Mouse (Mus musculus) embryo, embryonic 11.5 days (tissue): Measurements from ENCODE around the gene Rdh16f2.
"Not testable (repeated sequence)": the region's sequence is repeated elsewhere in the genome, so short reads cannot be mapped to it uniquely, and the experiment has no call there.

Experiments used
- DNase-seq: peaks from one replicate; pipeline ENCODE4 v3.0.0-alpha.2; 2012; ENCODE audit warnings: low read depth, low spot score

Gene Rdh16f2

DNA sequence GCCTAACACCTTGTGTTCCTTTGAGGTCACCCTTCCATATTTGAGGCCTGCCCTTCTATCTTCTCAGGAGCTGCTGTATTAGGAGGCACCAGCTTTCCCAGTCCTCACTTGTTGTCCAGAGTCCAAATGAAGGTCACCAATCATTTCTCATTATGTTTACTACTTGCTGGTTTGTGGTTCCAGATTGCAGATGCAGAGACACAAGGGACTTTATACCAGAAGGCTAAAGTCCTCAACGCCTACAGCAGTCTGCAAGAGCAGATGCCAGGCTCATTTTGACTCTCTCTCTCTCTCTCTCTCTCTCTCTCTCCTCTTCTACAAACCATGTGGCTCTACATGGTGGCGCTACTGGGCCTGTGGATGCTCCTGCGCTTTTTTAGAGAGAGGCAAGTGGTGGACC, at the start of gene Rdh16f2:
TSS of gene Rdh16f2 (plus strand) at position 243 of the 400 bp plus-strand sequence.
- DNase-seq, result no peak

DNA sequence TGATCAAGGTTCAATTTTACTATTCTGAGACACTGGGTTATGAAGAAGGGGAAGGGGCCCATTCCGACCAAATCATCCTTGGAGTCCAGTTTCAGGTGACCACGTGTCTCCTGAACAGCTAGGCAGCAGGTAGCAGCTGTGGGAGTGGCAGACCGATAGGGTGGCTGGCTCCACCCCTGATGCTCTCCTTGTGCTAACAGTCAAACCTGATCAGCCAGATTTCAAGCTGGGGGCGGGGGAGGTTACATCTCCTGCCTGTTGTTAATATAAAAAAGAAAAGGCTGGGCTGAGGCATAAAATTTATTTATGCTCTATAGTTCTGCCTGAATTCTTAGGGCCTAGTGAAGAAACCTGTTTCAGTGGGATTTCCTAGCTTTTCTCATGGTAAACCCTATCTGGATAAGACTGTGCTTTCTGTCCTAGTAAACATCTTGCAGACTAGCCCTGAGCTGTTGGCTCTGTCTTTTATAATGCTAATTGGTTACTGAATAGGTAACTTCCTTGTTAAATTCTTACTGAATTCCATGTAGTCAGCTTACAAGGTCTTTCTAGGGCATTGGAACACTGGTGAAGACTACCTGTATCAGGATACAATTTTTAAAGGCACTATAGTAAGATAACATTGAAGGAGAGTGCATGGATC, 48.9 kb upstream of the Rdh16f2 start:
- DNase-seq, result not testable (repeated sequence)

DNA sequence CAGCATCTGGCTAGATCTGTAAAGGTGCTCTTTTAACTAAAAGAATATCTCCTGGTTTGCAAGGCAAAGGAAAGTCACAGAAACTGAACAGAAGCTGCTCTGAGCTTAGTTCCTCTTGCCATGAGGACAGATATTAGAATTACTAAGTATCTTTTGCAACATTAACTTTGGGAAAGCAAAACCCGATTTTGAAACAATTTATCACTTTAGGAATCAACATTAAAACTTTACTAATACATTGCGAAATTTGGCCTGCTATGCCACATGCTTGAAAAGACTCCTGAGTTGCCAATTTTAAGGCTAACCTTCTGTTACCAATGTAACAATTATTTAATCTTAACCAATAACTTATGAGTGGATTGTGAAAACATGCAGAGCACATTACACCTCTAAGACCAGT, 44.5 kb upstream of the Rdh16f2 start:
- DNase-seq, result not testable (repeated sequence)

DNA sequence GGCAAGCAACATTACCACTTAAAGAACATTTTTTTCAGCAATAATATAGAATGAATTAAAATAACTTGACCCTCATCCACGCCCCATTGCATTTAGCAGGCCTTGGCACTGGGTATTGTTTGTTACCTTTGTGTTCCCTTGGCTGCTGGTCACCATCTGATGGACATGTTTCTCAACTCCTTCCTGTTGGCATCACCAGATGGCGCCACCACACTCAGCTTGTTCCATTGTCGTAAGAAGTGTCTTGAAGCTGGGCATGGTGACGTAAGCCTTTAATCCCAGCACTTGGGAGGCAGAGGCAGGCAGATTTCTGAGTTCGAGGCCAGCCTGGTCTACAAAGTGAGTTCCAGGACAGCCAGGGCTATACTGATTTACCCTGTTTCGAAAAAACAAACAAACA, 40.9 kb upstream of the Rdh16f2 start:
- no peak for DNase-seq

DNA sequence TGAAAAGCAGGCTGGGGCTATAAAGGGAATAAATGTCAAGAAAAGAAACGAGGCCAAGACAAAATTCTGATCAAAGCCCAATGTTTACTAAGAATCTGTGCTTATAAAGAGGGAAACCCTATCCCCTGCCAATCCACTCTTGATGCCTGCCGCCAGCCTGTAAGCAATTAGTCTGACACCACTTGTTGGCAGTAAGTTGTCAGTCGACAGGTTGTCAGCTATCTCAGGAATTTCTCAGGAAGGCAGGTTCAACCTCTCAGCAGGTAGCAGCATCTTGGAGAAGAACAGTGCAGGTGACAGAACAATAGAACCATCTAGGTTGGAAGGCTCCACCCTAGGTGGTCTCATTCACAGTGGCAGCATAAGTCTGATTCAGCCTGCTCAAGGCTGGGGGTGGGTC, 37.2 kb upstream of the Rdh16f2 start:
- DNase-seq, result no peak

DNA sequence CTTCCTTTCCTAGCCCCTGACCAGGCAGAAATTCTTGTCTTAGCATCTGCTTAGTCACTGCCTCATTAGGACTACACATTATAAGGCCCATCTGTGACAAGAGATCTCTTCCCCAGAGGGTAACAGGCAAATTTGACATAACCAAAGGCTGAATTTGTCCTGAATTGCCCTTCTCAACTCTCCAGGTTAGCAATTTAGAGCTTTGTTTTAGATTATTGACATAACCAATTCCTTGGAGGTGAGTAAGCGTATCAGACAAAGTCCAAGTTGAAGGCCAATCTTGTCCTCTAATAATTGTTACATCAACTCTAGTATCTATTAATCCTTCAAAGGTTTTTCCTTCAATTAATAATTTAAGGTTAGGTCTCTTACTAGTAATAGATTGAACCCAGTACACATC, 32.1 kb upstream of the Rdh16f2 start:
- DNase-seq, result not testable (repeated sequence)

DNA sequence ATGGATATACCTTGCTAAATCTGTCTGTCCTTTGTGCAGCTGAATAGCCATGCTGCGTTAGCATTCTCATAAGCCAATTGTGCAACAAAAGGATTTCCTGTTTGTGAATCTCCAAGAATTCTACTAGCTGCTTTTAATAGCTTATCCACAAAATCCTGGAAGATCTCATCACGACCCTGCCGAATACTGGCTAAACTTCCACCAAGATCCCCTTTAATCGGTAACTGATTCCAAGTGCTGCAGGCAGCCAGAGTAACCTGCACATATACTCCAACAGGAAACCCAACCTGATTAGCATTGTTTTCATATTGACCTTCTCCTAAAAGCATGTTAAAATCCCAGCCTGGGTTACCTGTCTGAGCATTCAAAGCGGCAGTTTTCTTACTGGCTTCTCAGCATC, 31.0 kb upstream of the Rdh16f2 start:
- DNase-seq, result no peak

DNA sequence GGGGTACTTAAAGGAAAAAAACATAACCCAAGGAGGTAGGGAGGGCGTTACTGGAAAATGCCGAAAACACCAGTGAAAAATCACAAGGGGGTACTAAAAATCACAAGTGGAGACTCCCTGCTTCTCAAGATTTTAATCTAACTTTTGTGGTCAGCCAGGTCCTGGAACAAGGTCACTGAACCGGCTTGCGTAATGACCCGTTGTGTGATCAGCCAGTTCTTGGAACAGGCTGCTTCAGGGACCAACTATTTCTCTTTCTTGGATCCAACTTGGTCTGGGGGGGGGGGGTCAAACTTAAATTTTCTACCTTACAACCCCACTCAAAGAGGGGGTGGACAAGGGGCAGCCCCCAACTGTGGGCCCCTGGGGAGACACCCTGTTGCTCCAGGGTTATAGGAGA, 28.5 kb upstream of the Rdh16f2 start:
- not testable (repeated sequence) for DNase-seq

DNA sequence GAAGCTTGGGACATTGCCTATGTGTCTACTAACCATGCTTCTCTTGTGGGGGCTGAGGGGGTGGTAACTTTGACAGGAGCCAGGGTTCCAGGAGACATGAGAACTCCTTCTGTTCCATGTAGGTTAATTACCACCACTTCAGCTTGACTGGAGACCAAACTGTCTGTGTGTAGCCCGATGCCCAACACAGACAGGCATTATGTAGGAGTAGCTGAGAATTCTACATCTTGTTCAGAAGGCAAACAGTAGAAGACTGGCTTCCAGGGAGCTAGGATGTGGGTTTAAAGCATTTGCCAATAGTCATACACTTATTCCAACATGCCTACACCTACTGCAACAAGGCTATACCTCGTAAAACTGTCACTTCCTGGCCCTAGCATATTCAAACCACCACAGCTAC, 27.7 kb upstream of the Rdh16f2 start:
- no peak for DNase-seq

DNA sequence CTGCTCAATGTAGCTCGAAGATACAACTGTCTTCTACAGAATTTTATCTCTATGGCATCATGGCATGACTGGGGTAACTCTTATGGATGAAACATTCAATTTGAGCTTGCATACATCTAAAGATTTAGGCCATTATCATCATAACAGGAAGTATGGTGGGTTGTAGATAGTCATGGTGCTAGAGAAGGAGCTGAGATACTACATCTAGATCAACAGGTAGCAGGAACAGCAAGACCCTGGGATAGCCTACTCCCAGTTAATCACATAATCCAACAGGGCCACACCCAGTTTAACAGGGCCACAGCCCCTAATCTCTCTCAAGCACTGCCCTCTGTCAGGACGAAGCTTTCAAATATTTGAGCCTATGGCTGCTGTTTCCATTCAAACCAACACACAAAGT, 25.5 kb upstream of the Rdh16f2 start:
- no peak for DNase-seq

DNA sequence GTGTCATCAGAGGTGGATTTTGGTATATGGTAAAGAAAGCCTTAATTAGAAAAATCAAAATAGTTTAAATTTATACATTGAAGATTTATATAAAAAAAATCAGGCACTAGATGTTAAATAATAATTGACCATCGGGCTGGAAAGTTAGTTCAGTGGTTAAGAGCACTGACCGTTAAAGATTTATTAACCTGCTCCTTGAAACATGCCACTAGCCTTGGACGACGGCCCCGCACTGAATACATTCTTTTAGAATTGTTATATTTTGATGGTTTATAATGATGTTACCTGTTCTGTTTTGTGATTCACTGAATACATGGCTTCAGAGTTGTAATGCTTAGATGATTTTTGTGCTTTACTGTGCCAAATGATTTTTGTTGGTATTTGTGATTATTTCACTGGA, 20.3 kb upstream of the Rdh16f2 start:
- not testable (repeated sequence) for DNase-seq

DNA sequence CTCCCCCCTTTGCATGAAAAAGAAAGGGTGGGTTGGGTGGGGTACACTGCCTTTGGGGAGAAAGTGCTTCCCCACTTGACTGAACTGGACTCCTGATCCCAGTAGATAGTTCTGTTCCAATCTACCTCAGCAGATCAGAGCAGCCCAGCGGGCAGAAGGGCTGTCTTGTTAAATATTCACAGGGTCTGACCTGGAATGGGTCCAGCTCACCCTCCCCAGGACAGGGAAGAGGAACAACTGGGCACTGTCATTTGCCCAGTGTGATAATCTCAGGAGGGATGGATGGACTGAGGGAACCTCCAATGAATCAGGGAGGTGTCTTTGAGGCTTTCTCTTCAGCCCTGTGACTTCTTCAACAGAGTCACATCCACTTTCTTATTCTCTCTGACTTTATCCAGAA, 18.2 kb upstream of the Rdh16f2 start:
- no peak for DNase-seq

DNA sequence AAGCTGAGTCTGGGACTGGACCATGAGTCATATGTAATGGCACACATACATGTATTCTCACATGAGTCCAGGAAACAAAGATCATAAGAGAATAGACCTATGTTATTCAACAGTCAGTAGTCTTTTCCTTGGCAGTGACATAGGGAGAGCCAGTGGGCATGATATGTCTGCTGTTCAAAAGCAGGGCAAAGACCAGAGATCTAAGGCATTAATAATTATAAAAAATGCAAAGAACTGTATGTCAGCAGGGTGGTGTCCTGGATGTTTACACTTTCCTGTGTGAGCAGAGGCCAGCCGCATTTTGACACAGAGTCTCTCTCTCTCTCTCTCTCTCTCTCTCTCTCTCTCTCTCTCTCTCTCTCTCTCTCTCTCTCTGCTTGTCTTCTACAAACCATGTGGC, 16.6 kb upstream of the Rdh16f2 start, which contains the start of gene Rdh19:
TSS of gene Rdh19 (plus strand) at position 301 of the 400 bp plus-strand sequence.
- DNase-seq, result no peak

DNA sequence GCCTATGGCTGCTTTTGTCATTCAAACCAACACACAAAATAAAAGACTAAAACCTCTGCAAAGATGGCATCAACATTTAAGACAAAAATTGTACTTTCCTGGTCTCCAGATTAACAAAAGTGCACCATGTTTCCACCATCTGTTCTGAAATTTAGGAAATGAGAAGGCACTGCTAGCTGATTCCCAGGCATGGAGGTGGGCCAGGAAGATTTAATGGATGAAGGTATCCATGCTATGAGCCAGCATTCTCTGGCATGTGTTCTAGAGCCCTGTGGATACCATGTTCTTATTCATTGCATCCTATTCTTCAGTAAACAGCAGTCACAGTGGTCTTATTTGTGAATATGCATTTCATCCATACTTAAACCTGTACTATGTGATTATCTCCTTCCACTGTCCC, 9.9 kb upstream of the Rdh16f2 start:
- no peak for DNase-seq

DNA sequence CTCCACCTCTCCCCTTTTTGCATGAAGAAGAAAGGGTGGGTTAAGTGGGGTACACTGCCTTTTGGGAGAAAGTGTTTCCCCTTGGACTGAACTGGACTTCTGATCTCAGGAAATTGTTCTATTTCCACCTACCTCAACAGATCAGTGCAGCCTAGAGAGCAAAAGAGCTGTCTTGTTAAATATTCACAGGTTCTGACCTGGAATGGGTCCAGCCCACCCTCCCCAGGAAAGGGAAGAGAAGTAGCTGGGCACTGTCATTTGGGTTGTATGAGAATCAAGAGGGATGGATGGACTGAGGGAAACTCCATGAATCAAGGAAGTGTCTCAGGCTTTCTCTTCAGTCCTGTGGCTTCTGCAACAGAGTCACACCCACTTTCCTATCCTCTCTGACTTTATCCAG, 1.3 kb upstream of the Rdh16f2 start:
- DNase-seq, result no peak

DNA sequence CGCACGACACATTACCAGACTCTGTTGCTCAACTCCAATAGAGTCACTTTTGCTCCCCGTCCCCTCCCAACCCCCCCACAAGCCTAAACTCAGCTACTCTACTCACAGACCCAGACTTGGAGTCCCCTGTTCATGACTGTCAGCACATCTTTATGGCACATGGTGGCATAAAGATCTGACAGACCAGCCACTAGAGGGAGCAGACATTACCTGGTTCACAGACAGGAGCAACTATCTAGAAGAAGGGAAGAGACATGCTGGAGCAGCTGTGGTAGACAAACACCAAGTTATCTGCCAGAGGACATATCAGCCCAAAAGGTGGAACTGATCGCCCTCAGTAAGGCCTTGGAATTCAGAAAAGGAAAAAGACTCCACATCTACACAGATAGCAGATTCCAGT, 6.2 kb downstream of the Rdh16f2 start:
- no peak for DNase-seq

DNA sequence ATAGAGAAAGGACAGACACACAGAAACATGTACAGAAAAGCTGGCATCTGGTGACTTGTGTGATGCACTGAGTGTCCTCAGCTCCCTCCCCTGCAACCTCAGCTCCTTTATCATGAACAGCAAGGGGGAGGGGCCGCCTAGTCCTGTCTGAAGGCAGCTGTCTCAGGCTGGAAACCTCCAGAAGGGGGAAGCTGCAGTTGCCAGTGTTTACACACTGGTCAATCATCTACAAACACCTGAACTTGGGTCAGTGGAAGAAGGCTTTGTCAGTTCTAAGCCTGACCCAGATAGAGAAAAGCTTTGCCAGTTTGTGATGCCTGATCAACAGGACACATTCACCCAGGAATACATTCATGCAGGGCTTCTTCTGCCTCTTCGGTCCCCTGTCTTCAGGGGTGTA, 11.4 kb downstream of the Rdh16f2 start:
- no peak for DNase-seq

DNA sequence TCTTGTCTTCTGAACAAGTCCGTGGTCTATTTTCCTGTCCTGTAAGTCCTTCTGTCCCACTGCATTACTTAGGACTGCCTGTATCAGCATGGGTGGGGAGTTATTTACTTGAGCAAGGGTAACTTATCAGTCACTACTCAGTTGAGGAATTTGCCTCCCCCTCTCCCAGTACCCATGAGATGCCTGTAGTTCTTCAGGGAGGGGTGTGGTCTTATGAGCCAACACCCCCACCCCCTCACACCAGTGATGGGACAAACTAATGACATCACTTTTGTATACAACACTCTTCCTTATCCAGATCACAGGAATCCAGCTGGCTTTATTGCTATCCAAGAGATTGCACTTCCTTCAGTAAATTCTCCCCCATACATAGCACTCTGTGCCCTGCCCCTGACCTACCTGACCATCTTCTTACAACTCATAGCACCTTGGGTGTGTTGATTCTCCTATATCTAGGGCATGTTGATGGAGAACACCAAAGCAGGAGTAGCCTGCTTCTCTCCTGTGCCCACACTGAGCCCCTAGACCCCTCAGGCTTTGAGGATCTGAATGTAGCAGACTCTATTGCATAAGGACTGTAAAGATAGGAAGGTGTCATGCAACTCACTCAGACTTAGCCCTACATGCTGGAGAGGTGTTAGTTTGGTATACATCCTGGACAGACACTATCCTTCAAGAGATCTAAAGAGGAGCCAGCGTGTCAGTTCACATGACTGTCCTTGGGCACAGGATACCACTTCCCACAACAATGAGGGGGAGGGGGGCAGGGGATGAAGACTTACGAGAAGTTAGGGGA, 12.2 kb downstream of the Rdh16f2 start:
- DNase-seq, result no peak

DNA sequence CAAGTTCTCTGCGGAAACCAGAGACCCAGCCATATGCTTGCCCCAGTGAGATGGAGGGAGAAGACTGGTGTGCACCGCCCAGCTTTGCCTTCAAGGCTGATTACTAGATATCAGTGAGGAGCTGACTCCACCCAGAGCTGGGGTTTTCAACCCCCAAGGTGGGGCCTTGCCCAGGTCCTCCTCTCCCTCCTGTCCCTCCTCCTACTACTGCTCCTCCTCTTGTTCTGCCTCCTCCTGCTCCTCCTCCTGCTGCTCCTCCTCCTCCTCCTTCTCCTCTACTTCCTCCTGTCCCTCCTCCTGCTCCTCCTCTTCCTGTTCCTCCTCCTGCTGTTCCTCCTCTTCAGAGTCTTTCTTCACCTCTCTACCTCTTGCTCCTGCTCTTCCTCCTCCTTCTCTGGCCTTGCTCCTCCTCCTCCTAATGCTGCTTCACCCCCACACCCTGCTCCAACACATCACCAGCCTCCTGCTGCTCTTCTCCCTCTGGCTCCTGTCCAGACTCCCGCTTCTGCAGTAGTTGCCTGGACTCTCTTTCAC, 12.9 kb downstream of the Rdh16f2 start:
- DNase-seq, result no peak

DNA sequence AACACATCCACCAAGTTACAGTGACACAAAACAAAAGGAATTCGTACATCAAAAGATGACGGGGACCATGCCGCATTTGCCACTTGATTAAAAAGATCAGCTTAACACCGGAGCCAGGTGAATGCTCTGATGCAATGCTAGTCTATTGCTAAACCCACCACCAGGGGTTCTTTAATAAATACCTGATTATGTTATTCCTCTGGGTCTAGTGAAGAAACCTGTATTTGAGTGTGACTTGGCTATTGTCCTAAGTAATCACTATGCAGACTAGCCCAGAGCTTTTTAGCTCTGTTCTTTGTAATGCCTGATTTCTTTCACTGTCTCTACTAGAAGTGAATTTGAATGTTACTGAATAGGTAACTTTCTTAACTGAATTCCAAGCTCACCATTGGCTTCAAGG, 14.8 kb downstream of the Rdh16f2 start:
- no peak for DNase-seq

DNA sequence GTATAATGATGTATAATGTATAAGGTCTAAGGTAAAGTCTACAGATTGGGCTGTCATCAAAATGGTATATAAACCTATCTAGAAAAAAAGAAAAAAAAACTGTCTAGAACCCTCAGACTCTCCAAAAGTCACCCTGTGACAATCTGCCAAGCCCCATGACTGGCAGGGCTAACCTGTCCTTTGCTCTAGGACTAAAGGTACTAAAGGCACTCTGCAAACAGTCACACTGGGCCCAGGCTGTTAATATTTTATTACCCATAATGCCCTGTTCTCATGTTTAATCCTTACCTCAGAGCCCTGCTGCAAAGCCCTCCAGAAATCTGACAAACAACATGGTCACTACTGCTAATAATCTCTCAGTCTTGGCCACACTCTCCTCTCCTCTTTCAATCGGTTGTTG, 20.3 kb downstream of the Rdh16f2 start:
- DNase-seq, result no peak

DNA sequence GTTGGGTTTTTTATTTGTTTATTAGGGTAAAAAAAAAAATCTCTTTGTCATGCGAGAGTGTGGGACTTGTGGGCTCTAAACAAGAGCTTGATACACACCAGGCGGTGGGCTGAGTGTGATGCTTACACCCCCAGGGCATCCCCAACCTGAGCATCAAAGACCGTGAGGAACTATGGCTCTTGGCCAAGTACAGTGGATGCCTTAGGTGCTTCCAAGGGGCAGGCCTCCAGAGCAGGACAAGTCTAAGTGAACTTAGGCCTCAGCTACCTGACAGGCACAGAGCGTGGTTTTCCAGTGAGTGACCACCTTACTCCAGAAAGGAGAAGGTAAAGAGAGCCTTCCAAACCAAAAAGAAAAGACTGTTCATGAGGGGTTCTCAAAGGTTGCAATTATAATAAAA, 20.7 kb downstream of the Rdh16f2 start:
- DNase-seq, result no peak

DNA sequence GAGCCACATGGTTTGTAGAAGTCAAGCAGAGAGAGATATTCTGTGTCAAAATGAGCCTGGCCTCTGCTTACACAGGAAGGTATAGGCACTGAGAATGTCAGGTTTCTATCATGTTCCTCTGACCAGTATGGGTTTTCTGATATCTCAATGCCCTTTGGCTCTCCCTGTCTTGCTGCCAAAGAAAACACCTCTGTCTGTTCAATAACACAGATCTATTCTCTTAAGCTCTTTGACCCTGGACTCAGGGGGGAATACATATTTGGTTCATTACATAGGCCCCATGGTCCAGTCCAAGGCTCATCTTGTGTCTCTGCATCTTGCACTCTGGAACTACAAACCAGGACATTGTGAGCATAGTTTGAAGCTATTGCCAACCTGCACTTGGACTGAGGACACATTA, 22.3 kb downstream of the Rdh16f2 start, which contains the start of gene Rdh7:
TSS of gene Rdh7 (minus strand) at position 213 of the 400 bp plus-strand sequence.
- no peak for DNase-seq
